ENCODE assay signal across 7 mouse cellular contexts in genomic region chr6:128844131-128844530, GRCm38 (mm10). TPM values are rescaled to one million over a fixed set of nuclear protein-coding genes. Genes with fewer than 3 reads are reported as not detected.
DNase-seq lines count a peak whose midpoint lies in the region; ATAC-seq and TF ChIP-seq lines count a peak whose summit lies in the region.

No protein-coding gene starts in this region.

- no peaks in the 10 kb centered on the region for H3K27me3 ChIP-seq in lung, embryonic 14.5 days (ENCODE audit: insufficient read depth, low read length)
- no peaks in the 10 kb centered on the region for H3K27me3 ChIP-seq in cerebellum, adult 2 months (ENCODE audit: control insufficient read depth, insufficient read depth, low read length)
- no peaks in the 10 kb centered on the region for H3K27me3 ChIP-seq in forebrain, embryonic 14.5 days (replicated peaks; ENCODE audit: control insufficient read depth, insufficient read depth, low read length)
- no peaks in the 10 kb centered on the region for H3K27me3 ChIP-seq in liver, embryonic 15.5 days

- no peak for TF ChIP-seq POLR2A in cerebellum, adult 2 months (IDR thresholded peaks at IDR 0.05; ENCODE audit: borderline replicate concordance, insufficient read depth, low read length)

- peak overlapping the region; percentile 99 for H3K27ac ChIP-seq in lung, embryonic 14.5 days (ENCODE audit: low read depth)
- no peak overlapping the region for H3K27ac ChIP-seq in cerebellum, adult 2 months (ENCODE audit: insufficient read depth, low read length)
- 0 out of 2 replicates have a peak overlapping the region, but pooled peaks have one; percentile 5 for H3K27ac ChIP-seq in forebrain, embryonic 14.5 days (ENCODE audit: low read depth, low read length)
- no peak overlapping the region for H3K27ac ChIP-seq in liver, embryonic 15.5 days (replicated peaks)

- H3K4me1 ChIP-seq in lung, embryonic 14.5 days (ENCODE audit: insufficient read depth), result no peaks in the 10 kb centered on the region
- H3K4me1 ChIP-seq in cerebellum, adult 2 months (ENCODE audit: control insufficient read depth, insufficient read depth, low read length), result peaks cover 3% of the 10 kb centered on the region; the same call in 1 of the 2 replicates
- H3K4me1 ChIP-seq in forebrain, embryonic 14.5 days (ENCODE audit: control insufficient read depth, insufficient read depth, low read length), result peaks cover 6% of the 10 kb centered on the region
- peaks cover 48% of the 10 kb centered on the region for H3K4me1 ChIP-seq in liver, embryonic 15.5 days (replicated peaks)

- no peak for TF ChIP-seq CTCF in lung, embryonic 14.5 days (IDR thresholded peaks at IDR 0.05; ENCODE audit: low read depth)
- TF ChIP-seq CTCF in cerebellum, adult 2 months (IDR thresholded peaks at IDR 0.05; ENCODE audit: borderline replicate concordance, insufficient read depth, low read depth, low read length), result no peak

- H3K4me3 ChIP-seq in lung, embryonic 14.5 days (ENCODE audit: low read depth, low read length), result peak overlapping the region; percentile 80
- H3K4me3 ChIP-seq in cerebellum, adult 2 months (replicated peaks; ENCODE audit: insufficient read depth, low read depth, low read length), result peak overlapping the region; percentile 95
- H3K4me3 ChIP-seq in forebrain, embryonic 14.5 days (ENCODE audit: low read depth, low read length), result peak overlapping the region; percentile 76
- H3K4me3 ChIP-seq in liver, embryonic 15.5 days (replicated peaks), result no peak overlapping the region; the same call in 1 of the 2 replicates

- 24% methylated on average over 8 of the region's 8 CpGs for WGBS in lung, embryonic 14.5 days
- WGBS in cerebellum, adult 2 months, result 4% methylated on average over 8 of the region's 8 CpGs
- 23% methylated on average over 8 of the region's 8 CpGs for WGBS in forebrain, embryonic 14.5 days
- WGBS in liver, embryonic 15.5 days (ENCODE audit: insufficient replicate concordance), result 29% methylated on average over 8 of the region's 8 CpGs

- no peak overlapping the region for H3K9ac ChIP-seq in lung, embryonic 14.5 days
- peak overlapping the region; percentile 69 for H3K9ac ChIP-seq in forebrain, embryonic 14.5 days (ENCODE audit: low read length)
- H3K9ac ChIP-seq in liver, embryonic 15.5 days, result no peak overlapping the region

- no peaks in the 10 kb centered on the region for H3K36me3 ChIP-seq in lung, embryonic 14.5 days (ENCODE audit: insufficient read depth)
- no peaks in the 10 kb centered on the region for H3K36me3 ChIP-seq in forebrain, embryonic 14.5 days (ENCODE audit: control insufficient read depth, insufficient read depth, low read length)
- no peaks in the 10 kb centered on the region for H3K36me3 ChIP-seq in liver, embryonic 15.5 days (replicated peaks)

- ATAC-seq in lung, embryonic 14.5 days (ENCODE audit: insufficient read depth), result no peak
- no peak for ATAC-seq in forebrain, embryonic 14.5 days
- no peak for ATAC-seq in liver, embryonic 15.5 days (ENCODE audit: insufficient read depth)

- H3K4me2 ChIP-seq in lung, embryonic 14.5 days, result peak overlapping the region; percentile 78
- peak overlapping the region; percentile 48 for H3K4me2 ChIP-seq in forebrain, embryonic 14.5 days (ENCODE audit: low read length)
- peak overlapping the region; percentile 90 for H3K4me2 ChIP-seq in liver, embryonic 15.5 days

- H3K9me3 ChIP-seq in lung, embryonic 14.5 days (ENCODE audit: low read depth, low read length), result no peaks in the 10 kb centered on the region
- H3K9me3 ChIP-seq in forebrain, embryonic 14.5 days (replicated peaks; ENCODE audit: control insufficient read depth, low read length), result no peaks in the 10 kb centered on the region
- H3K9me3 ChIP-seq in liver, embryonic 15.5 days (replicated peaks), result no peaks in the 10 kb centered on the region

- DNase-seq in lung, embryonic 14.5 days, result peak; percentile 38
- no peak for DNase-seq in lung, postnatal 36 days
- DNase-seq in cerebellum, adult 2 months, result peak in 1 of 2 experiments; percentile 25
- peak; percentile 12 for DNase-seq in forebrain, embryonic 14.5 days (ENCODE audit: low spot score)
- no peak for DNase-seq in urinary bladder, postnatal 10 days (ENCODE audit: low spot score)
- no peak for DNase-seq in spleen, adult 18-20 months

RNA-seq across cellular contexts. Expression of gene Klrb1b, which starts 18.0 kb away (rescaled TPM):
- polyA plus RNA-seq in lung, embryonic 14.5 days (2014; fragmentation: Nextera tagmentation; extraction: Ambion mirVana), result not detected in 2 replicates
- not detected in 2 replicates for polyA plus RNA-seq in cerebellum, adult 2 months (2012; rRNA removed)
- polyA plus RNA-seq in forebrain, embryonic 14.5 days (2014; fragmentation: Nextera tagmentation; extraction: Ambion mirVana), result not detected in 2 replicates
- polyA plus RNA-seq in liver, embryonic 15.5 days (2015; fragmentation: Nextera tagmentation; extraction: Ambion mirVana), result 0.18 and 0.23 TPM in 2 replicates

RNA-seq across cellular contexts. Expression of gene Gm44511, which starts 18.0 kb away (rescaled TPM):
- not detected in 2 replicates for polyA plus RNA-seq in lung, embryonic 14.5 days (2014; fragmentation: Nextera tagmentation; extraction: Ambion mirVana)
- not detected in 2 replicates for polyA plus RNA-seq in cerebellum, adult 2 months (2012; rRNA removed)
- not detected in 2 replicates for polyA plus RNA-seq in forebrain, embryonic 14.5 days (2014; fragmentation: Nextera tagmentation; extraction: Ambion mirVana)
- not detected in 2 replicates for polyA plus RNA-seq in liver, embryonic 15.5 days (2015; fragmentation: Nextera tagmentation; extraction: Ambion mirVana)

RNA-seq across cellular contexts. Expression of gene Clec2i, which starts 43.3 kb away (rescaled TPM):
- 0.14 and 0.15 TPM in 2 replicates for polyA plus RNA-seq in lung, embryonic 14.5 days (2014; fragmentation: Nextera tagmentation; extraction: Ambion mirVana)
- polyA plus RNA-seq in cerebellum, adult 2 months (2012; rRNA removed), result 0.06 TPM in 1 of 2 replicates, not detected in the other
- not detected in 2 replicates for polyA plus RNA-seq in forebrain, embryonic 14.5 days (2014; fragmentation: Nextera tagmentation; extraction: Ambion mirVana)
- 0.17 and 0.25 TPM in 2 replicates for polyA plus RNA-seq in liver, embryonic 15.5 days (2015; fragmentation: Nextera tagmentation; extraction: Ambion mirVana)

RNA-seq across cellular contexts. Expression of gene BC035044, which starts 46.8 kb away (rescaled TPM):
- polyA plus RNA-seq in lung, embryonic 14.5 days (2014; fragmentation: Nextera tagmentation; extraction: Ambion mirVana), result 1.2 TPM in 2 replicates
- 0.30 and 0.79 TPM in 2 replicates for polyA plus RNA-seq in cerebellum, adult 2 months (2012; rRNA removed)
- 0.52 and 0.65 TPM in 2 replicates for polyA plus RNA-seq in forebrain, embryonic 14.5 days (2014; fragmentation: Nextera tagmentation; extraction: Ambion mirVana)
- 5.8 and 6.9 TPM in 2 replicates for polyA plus RNA-seq in liver, embryonic 15.5 days (2015; fragmentation: Nextera tagmentation; extraction: Ambion mirVana)

RNA-seq across cellular contexts. Expression of gene Klrb1c, which starts 55.1 kb away (rescaled TPM):
- 0.26 and 0.32 TPM in 2 replicates for polyA plus RNA-seq in lung, embryonic 14.5 days (2014; fragmentation: Nextera tagmentation; extraction: Ambion mirVana)
- 0.08 TPM in 1 of 2 replicates, not detected in the other for polyA plus RNA-seq in cerebellum, adult 2 months (2012; rRNA removed)
- not detected in 2 replicates for polyA plus RNA-seq in forebrain, embryonic 14.5 days (2014; fragmentation: Nextera tagmentation; extraction: Ambion mirVana)
- polyA plus RNA-seq in liver, embryonic 15.5 days (2015; fragmentation: Nextera tagmentation; extraction: Ambion mirVana), result 0.25 and 0.37 TPM in 2 replicates

Comparison
In these comparisons a context has a peak if more than half of its experiments do, and no peak if none do; other contexts are left out.
1. DNase-seq: peak in lung, embryonic 14.5 days (single experiment) and forebrain, embryonic 14.5 days (single experiment); none in lung, postnatal 36 days (single experiment), urinary bladder, postnatal 10 days (single experiment) and spleen, adult 18-20 months (0 of 2).
2. H3K27ac ChIP-seq: peak in lung, embryonic 14.5 days (single experiment) and forebrain, embryonic 14.5 days (single experiment); none in cerebellum, adult 2 months (single experiment) and liver, embryonic 15.5 days (single experiment).
3. Peak in every context shown above with its lines, with median percentiles within 50 percentile points of each other: H3K4me2 ChIP-seq.